Mouse (Mus musculus): ENCODE measurements at regions not wholly inside any gene's neighbourhood (a gene's known extent, or its start where the extent isn't known, plus 50 kb on each side); places are given as distances from the start of the nearest gene placed in this dataset.

GRCm38 (mm10) chr13:52262949-52263550, 268.0 kb downstream of the Diras2 start:
- Histone ChIP-seq H3K27ac (ENCODE audit: low read length) (no peak overlapping the region), H3K9me3 (ENCODE audit: control insufficient read depth, low read depth, low read length) (no peaks in the 10 kb centered on the region), H3K4me1 (ENCODE audit: control insufficient read depth, insufficient read depth, low read length) (no peaks in the 10 kb centered on the region), H3K36me3 (ENCODE audit: control insufficient read depth, insufficient read depth, low read length) (no peaks in the 10 kb centered on the region), H3K4me3 (ENCODE audit: low read depth, low read length) (no peak overlapping the region), H3K9ac (replicated peaks; ENCODE audit: low read depth, low read length) (no peak overlapping the region), H3K27me3 (ENCODE audit: control insufficient read depth, insufficient read depth, low read length) (no peaks in the 10 kb centered on the region), H3K4me2 (replicated peaks; ENCODE audit: low read depth, low read length) (no peak overlapping the region)
- WGBS, result 92% methylated on average over 14 of the region's 14 CpGs
- no peak for ATAC-seq (ENCODE audit: insufficient number of reproducible peaks, insufficient read depth, low FRiP score, low read depth)

GRCm38 (mm10) chr13:52268279-52268678, 262.8 kb downstream of the Diras2 start:
- no peak overlapping the region for H3K27ac ChIP-seq (ENCODE audit: low read length)
- ATAC-seq (ENCODE audit: insufficient number of reproducible peaks, insufficient read depth, low FRiP score, low read depth), result no peak
- H3K27me3 ChIP-seq (ENCODE audit: control insufficient read depth, insufficient read depth, low read length), result no peaks in the 10 kb centered on the region
- no peaks in the 10 kb centered on the region; the same call in 1 of the 2 replicates for H3K4me1 ChIP-seq (ENCODE audit: control insufficient read depth, insufficient read depth, low read length)
- no peak overlapping the region for H3K4me3 ChIP-seq (ENCODE audit: low read depth, low read length)
- no peak overlapping the region for H3K9ac ChIP-seq (replicated peaks; ENCODE audit: low read depth, low read length)
- H3K36me3 ChIP-seq (ENCODE audit: control insufficient read depth, insufficient read depth, low read length), result no peaks in the 10 kb centered on the region
- no peak overlapping the region for H3K4me2 ChIP-seq (replicated peaks; ENCODE audit: low read depth, low read length)
- 34% methylated on average over 6 of the region's 6 CpGs for WGBS
- no peaks in the 10 kb centered on the region for H3K9me3 ChIP-seq (ENCODE audit: control insufficient read depth, low read depth, low read length)

- ATAC-seq (ENCODE audit: insufficient number of reproducible peaks, insufficient read depth, low FRiP score, low read depth), result no peak
- Histone ChIP-seq H3K9me3 (ENCODE audit: control insufficient read depth, low read depth, low read length) (no peaks in the 10 kb centered on the region), H3K4me1 (ENCODE audit: control insufficient read depth, insufficient read depth, low read length) (no peaks in the 10 kb centered on the region; the same call in 1 of the 2 replicates), H3K9ac (replicated peaks; ENCODE audit: low read depth, low read length) (no peak overlapping the region), H3K36me3 (ENCODE audit: control insufficient read depth, insufficient read depth, low read length) (no peaks in the 10 kb centered on the region), H3K27ac (ENCODE audit: low read length) (no peak overlapping the region), H3K4me2 (replicated peaks; ENCODE audit: low read depth, low read length) (no peak overlapping the region), H3K4me3 (ENCODE audit: low read depth, low read length) (no peak overlapping the region), H3K27me3 (ENCODE audit: control insufficient read depth, insufficient read depth, low read length) (no peaks in the 10 kb centered on the region)
- WGBS, result 78% methylated on average over 19 of the region's 19 CpGs
Measured at GRCm38 (mm10) chr13:52273502-52274246, 257.4 kb downstream of the Diras2 start.

- Histone ChIP-seq H3K36me3 (ENCODE audit: control insufficient read depth, insufficient read depth, low read length) (no peaks in the 10 kb centered on the region), H3K4me3 (ENCODE audit: low read depth, low read length) (no peak overlapping the region), H3K9me3 (ENCODE audit: control insufficient read depth, low read depth, low read length) (0 out of 2 replicates have a peak, but pooled peaks cover 3% of the 10 kb centered on the region), H3K4me1 (ENCODE audit: control insufficient read depth, insufficient read depth, low read length) (no peaks in the 10 kb centered on the region), H3K27me3 (ENCODE audit: control insufficient read depth, insufficient read depth, low read length) (no peaks in the 10 kb centered on the region), H3K9ac (replicated peaks; ENCODE audit: low read depth, low read length) (no peak overlapping the region), H3K27ac (ENCODE audit: low read length) (no peak overlapping the region), H3K4me2 (replicated peaks; ENCODE audit: low read depth, low read length) (no peak overlapping the region)
- 82% methylated on average over 5 of the region's 5 CpGs for WGBS
- ATAC-seq (ENCODE audit: insufficient number of reproducible peaks, insufficient read depth, low FRiP score, low read depth), result no peak
Measured at GRCm38 (mm10) chr13:52275196-52275595, 255.9 kb downstream of the Diras2 start.

GRCm38 (mm10) chr13:52275675-52276074, 255.4 kb downstream of the Diras2 start:
- H3K4me1 ChIP-seq (ENCODE audit: control insufficient read depth, insufficient read depth, low read length), result no peaks in the 10 kb centered on the region
- no peaks in the 10 kb centered on the region for H3K27me3 ChIP-seq (ENCODE audit: control insufficient read depth, insufficient read depth, low read length)
- no peaks in the 10 kb centered on the region for H3K36me3 ChIP-seq (ENCODE audit: control insufficient read depth, insufficient read depth, low read length)
- no peak overlapping the region for H3K27ac ChIP-seq (ENCODE audit: low read length)
- no peak for ATAC-seq (ENCODE audit: insufficient number of reproducible peaks, insufficient read depth, low FRiP score, low read depth)
- no peak overlapping the region for H3K4me3 ChIP-seq (ENCODE audit: low read depth, low read length)
- no peak overlapping the region for H3K4me2 ChIP-seq (replicated peaks; ENCODE audit: low read depth, low read length)
- H3K9ac ChIP-seq (replicated peaks; ENCODE audit: low read depth, low read length), result no peak overlapping the region
- H3K9me3 ChIP-seq (ENCODE audit: control insufficient read depth, low read depth, low read length), result 0 out of 2 replicates have a peak, but pooled peaks cover 3% of the 10 kb centered on the region
- 7% methylated on average over 8 of the region's 8 CpGs for WGBS

GRCm38 (mm10) chr13:52277195-52277594, 253.9 kb downstream of the Diras2 start:
- H3K36me3 ChIP-seq (ENCODE audit: control insufficient read depth, insufficient read depth, low read length), result no peaks in the 10 kb centered on the region
- H3K4me3 ChIP-seq (ENCODE audit: low read depth, low read length), result no peak overlapping the region
- no peak overlapping the region for H3K4me2 ChIP-seq (replicated peaks; ENCODE audit: low read depth, low read length)
- ATAC-seq (ENCODE audit: insufficient number of reproducible peaks, insufficient read depth, low FRiP score, low read depth), result no peak
- no peak overlapping the region for H3K27ac ChIP-seq (ENCODE audit: low read length)
- 0 out of 2 replicates have a peak, but pooled peaks cover 3% of the 10 kb centered on the region for H3K9me3 ChIP-seq (ENCODE audit: control insufficient read depth, low read depth, low read length)
- no peak overlapping the region for H3K9ac ChIP-seq (replicated peaks; ENCODE audit: low read depth, low read length)
- no peaks in the 10 kb centered on the region for H3K27me3 ChIP-seq (ENCODE audit: control insufficient read depth, insufficient read depth, low read length)
- WGBS, result 80% methylated on average over 3 of the region's 3 CpGs
- H3K4me1 ChIP-seq (ENCODE audit: control insufficient read depth, insufficient read depth, low read length), result no peaks in the 10 kb centered on the region

GRCm38 (mm10) chr13:52278831-52279230, 252.2 kb downstream of the Diras2 start:
- Histone ChIP-seq H3K4me3 (ENCODE audit: low read depth, low read length) (no peak overlapping the region), H3K4me1 (ENCODE audit: control insufficient read depth, insufficient read depth, low read length) (no peaks in the 10 kb centered on the region), H3K4me2 (replicated peaks; ENCODE audit: low read depth, low read length) (no peak overlapping the region), H3K9me3 (ENCODE audit: control insufficient read depth, low read depth, low read length) (0 out of 2 replicates have a peak, but pooled peaks cover 3% of the 10 kb centered on the region), H3K9ac (replicated peaks; ENCODE audit: low read depth, low read length) (no peak overlapping the region), H3K27me3 (ENCODE audit: control insufficient read depth, insufficient read depth, low read length) (no peaks in the 10 kb centered on the region), H3K36me3 (ENCODE audit: control insufficient read depth, insufficient read depth, low read length) (no peaks in the 10 kb centered on the region), H3K27ac (ENCODE audit: low read length) (no peak overlapping the region)
- 78% methylated on average over 1 of the region's 1 CpGs for WGBS
- ATAC-seq (ENCODE audit: insufficient number of reproducible peaks, insufficient read depth, low FRiP score, low read depth), result no peak

GRCm38 (mm10) chr13:52279281-52279969, 251.7 kb downstream of the Diras2 start:
- Histone ChIP-seq H3K4me3 (ENCODE audit: low read depth, low read length) (no peak overlapping the region), H3K4me1 (ENCODE audit: control insufficient read depth, insufficient read depth, low read length) (no peaks in the 10 kb centered on the region), H3K27me3 (ENCODE audit: control insufficient read depth, insufficient read depth, low read length) (no peaks in the 10 kb centered on the region), H3K27ac (ENCODE audit: low read length) (no peak overlapping the region), H3K36me3 (ENCODE audit: control insufficient read depth, insufficient read depth, low read length) (no peaks in the 10 kb centered on the region), H3K4me2 (replicated peaks; ENCODE audit: low read depth, low read length) (no peak overlapping the region), H3K9ac (replicated peaks; ENCODE audit: low read depth, low read length) (no peak overlapping the region), H3K9me3 (ENCODE audit: control insufficient read depth, low read depth, low read length) (0 out of 2 replicates have a peak, but pooled peaks cover 3% of the 10 kb centered on the region)
- ATAC-seq (ENCODE audit: insufficient number of reproducible peaks, insufficient read depth, low FRiP score, low read depth), result no peak
- WGBS, result 57% methylated on average over 11 of the region's 11 CpGs

Data from stomach, embryonic 14.5 days (tissue).